Mouse (Mus musculus) gastrocnemius, adult 2 months (tissue): Measurements from ENCODE around the gene Sertm1. TPM values are rescaled to one million over a fixed set of nuclear protein-coding genes. Genes with fewer than 3 reads are reported as not detected.
A peak's percentile ranks its signal among the peaks of the same experiment; 100 is the strongest.

ENCODE experiments used
- DNase-seq: peaks from one replicate; pipeline ENCODE4 v3.0.0; 2022
- H3K27ac ChIP-seq: fragments of 200-600 bp; 2 replicates; pipeline ENCODE4 v1.8.1; 2022; ENCODE audit warnings: mild to moderate bottlenecking
- H3K4me3 ChIP-seq: fragments of 200-600 bp; 2 replicates; pipeline ENCODE4 v1.8.1; 2022; ENCODE audit warnings: mild to moderate bottlenecking, moderate library complexity
- CTCF ChIP-seq: fragments of 200-600 bp; IDR thresholded peaks from 2 replicates; pipeline ENCODE4 v1.8.1; 2022; ENCODE audit warnings: antibody characterized with exemption, mild to moderate bottlenecking, moderate library complexity
- intact Hi-C: fragments of 180-260 bp; cut with DNase I; formaldehyde crosslinking; loops from one replicate; pipeline ENCODE4 v1.15.1; 2025
- long read RNA-seq, 2 experiments: library from polyadenylated mRNA; stranded (forward); transcript quantifications; one replicate each; pipeline ENCODE4 v2.0.0; 2021
- total RNA-seq, 2 experiments: library from RNA; stranded (reverse); gene quantifications; 2 replicates each; pipeline ENCODE4 v1.2.3; 2021

Sertm1 gene
- total RNA-seq: not detected
- long read RNA-seq, experiment 1: 0 reads
- long read RNA-seq, experiment 2: 0 reads

DNA sequence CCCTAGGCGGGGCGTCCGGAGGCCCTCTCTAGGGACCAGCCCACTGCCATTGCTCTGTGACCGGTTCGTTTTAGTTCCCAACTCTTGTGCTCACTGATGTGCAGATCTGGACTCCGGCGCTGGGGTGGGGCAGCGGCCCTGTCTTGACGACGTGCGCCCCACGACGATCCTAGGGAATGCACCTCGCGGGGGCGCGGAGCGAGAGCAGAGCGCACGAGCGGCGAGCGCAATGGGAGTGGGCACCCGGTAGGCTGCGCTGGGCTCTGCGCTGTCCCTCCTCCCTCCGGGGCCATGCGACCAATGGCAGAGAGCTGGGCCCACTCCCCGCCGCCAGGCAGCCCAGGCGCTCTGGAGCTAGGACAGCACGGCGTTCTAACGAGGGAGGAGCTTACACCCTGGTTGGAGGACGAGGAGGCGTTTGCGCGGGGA lies at the start of gene Sertm1:
Gene Sertm1, minus strand, starts transcription at position 245 of the 429 bp plus-strand sequence.
- Histone ChIP-seq H3K4me3 (peak within 1 kb of the TSS; percentile 53), H3K27ac (no peak within 1 kb of the TSS)
- intact Hi-C loops: no loop called here
- peak; percentile 15 for DNase-seq
- TF ChIP-seq CTCF: no peak

DNA sequence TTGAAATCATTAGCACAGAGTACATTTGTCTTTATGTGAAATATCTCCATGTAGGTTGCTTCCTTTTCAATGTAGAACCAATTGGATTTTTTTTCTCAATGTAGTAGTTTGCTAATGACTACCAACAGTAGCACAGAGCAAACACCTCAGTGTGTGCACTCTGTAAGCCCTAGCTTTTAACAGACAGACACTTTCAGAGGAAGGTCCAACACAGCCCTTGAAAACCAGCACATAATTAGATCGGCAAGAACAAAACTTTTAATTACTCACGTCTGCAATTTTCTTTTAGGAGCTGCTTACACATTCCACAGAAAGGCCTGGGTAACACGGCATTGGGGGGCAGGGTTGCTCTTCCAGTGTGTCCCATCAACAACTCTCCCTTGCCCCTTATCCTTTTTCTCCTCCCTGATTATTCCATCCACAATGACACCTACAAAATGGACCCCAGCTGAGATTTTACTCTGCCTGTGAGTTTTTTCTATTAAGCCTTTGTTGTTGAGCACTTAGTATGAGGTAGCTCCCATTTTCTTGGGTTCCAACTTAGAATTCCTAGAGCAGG lies 49.3 kb upstream of the Sertm1 start:
- Histone ChIP-seq H3K4me3 (no peak overlapping the region), H3K27ac (no peak overlapping the region)
- intact Hi-C loops: no loop called here
- no peak for TF ChIP-seq CTCF
- DNase-seq: no peak

DNA sequence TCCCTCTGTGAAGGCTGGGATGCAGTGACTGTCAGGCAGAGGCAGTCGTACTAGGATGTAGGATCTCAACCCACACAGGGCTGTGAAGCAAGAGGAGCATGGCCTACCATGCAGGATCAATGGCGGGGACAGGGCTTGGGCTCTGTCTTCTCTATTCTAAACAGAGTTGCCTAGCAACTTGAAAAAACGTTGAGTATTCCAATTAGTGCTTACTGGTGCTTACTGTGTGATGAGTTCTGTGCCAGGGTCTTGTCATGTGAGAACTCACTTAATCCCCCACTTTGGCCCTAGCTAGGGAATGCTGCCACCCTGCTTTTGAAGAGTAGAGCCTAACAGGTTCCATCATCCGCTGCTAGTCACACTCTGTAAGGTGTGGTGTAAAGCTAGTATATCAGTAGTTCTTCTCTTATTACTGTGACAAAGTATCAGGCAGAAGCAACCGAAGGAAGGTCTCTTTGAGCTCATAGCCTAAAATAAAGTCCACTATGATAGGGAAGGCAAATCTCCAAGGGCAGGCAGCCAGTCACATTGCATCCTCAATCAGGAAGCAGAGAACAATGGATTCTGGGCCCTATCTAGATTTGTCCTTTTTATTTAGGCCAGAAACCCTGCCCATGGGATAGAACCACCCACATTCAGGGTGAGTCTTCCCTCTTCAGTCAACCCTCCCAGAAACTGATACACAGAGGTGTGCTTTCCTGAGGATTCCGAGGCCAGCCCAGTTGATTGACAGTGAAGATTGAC lies 27.6 kb upstream of the Sertm1 start:
- Histone ChIP-seq H3K4me3 (no peak overlapping the region), H3K27ac (no peak overlapping the region)
- intact Hi-C loops: no loop called here
- TF ChIP-seq CTCF: no peak
- DNase-seq: no peak

DNA sequence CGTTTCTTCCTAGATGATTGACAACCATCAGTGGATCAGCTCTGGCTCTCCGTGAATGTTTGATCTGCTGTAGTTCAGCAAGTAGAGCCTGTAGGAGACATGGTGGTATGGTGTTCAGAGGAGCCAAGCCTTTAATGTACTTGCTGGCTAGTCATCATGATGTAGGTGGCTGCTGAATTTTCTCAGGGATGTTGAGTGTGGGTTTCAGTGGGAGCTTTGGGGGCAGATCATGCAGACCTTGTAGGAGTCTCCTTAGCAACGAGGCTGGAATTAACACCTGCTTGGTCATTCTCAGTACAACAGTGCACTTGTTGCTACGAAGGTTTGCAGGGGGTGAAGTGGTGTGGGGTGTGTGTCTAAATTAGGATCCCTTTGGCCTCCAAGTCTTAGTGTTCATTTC lies 18.8 kb upstream of the Sertm1 start:
- no peak overlapping the region for H3K27ac ChIP-seq
- intact Hi-C loops: no loop called here
- no peak for TF ChIP-seq CTCF
- no peak for DNase-seq
- H3K4me3 ChIP-seq: no peak overlapping the region

DNA sequence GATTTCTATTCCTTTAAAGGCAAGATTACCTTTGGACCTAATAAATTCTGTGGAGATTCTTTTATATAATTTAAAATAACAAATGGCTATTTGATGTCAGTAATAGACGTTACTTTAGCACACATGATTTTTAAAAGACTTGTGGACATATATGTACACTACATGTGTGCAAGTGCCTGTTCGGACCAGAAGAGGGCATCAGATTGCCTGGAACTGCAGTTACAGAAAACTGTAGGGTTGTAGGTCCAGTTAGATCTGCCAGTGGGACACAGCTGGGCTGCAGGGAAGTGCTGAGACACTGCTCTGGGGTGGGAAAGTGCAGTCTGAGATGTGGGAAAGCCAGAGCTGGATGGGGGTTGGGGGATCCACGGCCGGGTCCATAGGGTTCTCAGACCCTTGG lies 16.9 kb upstream of the Sertm1 start:
- Histone ChIP-seq H3K4me3 (no peak overlapping the region), H3K27ac (no peak overlapping the region)
- TF ChIP-seq CTCF: no peak
- DNase-seq: no peak
- intact Hi-C loops: no loop called here

DNA sequence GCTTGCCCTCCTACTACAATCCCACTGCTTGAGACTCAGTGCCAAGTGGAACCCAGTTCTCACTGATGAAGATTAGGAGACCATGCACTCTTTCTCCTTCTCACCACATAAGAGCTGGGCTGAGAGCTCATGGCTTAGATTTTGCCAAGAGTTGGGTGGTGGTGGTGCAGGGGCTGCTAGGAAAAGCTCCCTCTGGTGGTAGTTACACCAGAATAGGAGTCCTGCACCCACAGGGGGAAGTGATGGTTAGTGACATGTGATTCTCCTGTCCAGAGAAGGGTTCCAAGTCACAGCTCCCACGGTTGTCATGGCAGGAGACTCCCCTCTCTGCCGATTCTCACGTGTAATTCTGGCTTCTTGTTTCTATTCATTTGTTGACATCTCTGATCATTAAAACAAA lies 4.7 kb upstream of the Sertm1 start:
- DNase-seq: no peak
- TF ChIP-seq CTCF: peak; percentile 4; the same call in 1 of the 2 replicates
- Histone ChIP-seq H3K27ac (no peak overlapping the region), H3K4me3 (no peak overlapping the region)
- intact Hi-C loops: no loop called here

DNA sequence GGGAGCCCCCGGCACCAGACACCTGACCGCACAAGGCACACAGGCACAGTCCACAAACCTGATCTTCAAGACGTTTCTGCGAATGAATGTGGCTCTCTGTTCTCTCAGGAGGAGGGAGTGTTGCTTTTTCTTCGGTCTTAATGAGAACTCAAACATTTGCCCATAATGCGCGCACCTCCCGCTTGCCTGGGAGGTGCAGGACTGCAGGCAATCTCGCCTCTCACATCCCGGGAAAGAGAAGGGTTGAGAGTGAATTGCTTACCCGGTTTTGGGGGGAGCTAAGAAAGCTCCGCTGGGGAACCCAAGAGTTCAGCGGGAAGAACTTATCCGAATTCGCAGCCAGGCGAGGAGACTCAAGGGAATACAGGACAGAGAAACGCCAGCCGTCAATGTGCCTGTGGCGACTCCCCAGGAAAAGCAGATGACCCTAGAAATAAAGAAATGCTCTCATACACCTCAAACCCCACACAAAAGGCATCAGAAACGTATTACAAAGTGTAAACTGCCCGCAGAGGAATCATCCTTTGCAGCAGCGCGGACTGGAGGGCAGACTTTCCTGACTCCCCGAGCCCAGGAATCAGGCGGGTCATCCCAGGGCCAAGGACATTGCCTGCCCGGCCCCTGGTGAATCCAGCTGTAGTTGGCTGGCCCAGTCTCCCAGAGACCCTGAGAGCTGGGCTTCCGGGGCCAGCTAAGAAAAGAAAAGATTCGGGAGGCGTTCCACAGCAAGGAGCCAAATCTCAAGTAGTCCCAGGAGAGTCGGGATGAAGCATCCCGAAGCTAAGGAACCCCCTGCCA lies 643 bp downstream of the Sertm1 start:
- TF ChIP-seq CTCF: no peak
- no peak for DNase-seq
- intact Hi-C loops: no loop called here
- H3K4me3 ChIP-seq: peak overlapping the region; percentile 53; the same call in 1 of the 2 replicates
- no peak overlapping the region for H3K27ac ChIP-seq

DNA sequence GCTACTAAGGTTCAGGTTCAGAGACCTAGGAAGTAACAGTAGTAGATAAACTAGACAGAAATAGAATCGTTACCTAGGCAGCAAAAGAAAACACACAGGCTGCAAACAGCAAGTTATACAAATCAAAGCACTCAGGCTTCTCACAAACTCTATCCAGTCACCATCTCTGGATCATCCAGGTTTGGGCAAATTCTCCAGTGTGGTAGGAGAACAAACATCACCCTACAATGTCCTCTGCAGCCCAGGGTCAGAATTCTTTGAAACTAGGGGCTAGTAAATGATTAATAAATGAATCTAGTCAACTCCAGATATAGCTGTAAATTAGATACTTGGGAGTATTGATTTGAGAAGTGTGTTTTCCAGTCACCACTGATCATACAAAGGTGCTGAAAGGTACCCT lies 6.8 kb downstream of the Sertm1 start:
- no peak overlapping the region for H3K4me3 ChIP-seq
- DNase-seq: no peak
- no peak for TF ChIP-seq CTCF
- no peak overlapping the region for H3K27ac ChIP-seq
- intact Hi-C loops: no loop called here

DNA sequence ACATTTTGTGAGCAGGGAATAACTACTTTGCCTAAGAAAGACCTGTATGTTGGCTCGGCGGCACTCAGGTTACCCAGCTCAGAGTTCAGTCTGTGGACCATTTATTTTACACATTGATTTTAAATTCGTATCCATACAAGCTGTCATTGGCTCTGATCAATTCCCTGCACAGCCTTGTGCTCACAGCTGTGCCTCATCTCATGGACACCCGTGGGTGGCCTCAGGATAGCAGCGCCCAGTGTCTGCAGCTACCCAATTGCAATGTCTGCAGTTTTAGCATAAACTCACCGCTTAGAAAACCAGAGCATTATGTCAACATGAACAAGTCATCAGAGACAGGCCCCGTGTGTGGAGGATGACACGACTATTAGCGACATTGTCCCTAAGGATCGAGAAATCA lies 17.7 kb downstream of the Sertm1 start:
- DNase-seq: no peak
- Histone ChIP-seq H3K4me3 (no peak overlapping the region), H3K27ac (no peak overlapping the region)
- no peak for TF ChIP-seq CTCF
- intact Hi-C loops: no loop called here

DNA sequence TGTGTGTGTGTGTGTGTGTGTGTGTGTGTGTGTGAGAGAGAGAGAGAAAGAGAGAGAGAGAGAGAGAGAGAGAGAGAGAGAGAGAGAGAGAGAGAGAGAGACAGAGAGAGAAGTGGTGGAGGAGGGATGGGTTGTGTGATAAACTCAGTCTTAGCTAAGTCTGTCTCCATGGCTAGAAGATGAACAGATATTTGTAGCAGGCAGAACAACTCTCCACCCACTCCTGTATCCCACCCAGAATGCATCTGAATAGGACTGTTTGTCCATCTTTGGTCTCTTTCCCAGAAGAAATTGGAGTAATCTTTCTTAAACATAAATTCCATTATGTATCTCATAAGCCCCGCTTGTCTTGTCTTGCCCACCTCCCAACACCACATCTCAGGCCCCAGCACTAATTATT lies 20.8 kb downstream of the Sertm1 start:
- no peak overlapping the region for H3K4me3 ChIP-seq
- H3K27ac ChIP-seq: no peak overlapping the region
- no peak for DNase-seq
- intact Hi-C loops: no loop called here
- TF ChIP-seq CTCF: no peak

DNA sequence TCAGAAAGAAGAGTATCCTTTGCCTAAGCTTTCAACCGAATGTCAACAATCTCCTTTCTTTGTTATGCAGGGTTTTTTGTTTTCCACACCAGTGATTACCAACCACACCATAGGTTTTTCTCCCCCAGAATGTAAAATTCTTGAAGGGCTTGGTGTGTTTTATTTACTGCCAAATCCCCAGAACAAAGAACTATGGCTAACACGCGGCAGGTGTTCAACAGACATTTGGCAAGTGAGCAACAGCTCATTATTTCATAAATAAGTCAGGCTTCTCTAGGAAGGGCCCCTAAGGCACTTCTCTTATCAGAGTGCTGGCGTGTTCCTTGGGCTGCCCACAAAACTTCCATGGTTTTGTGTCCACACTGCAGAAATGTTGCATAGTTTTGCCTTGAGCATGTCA lies 23.5 kb downstream of the Sertm1 start:
- intact Hi-C loops: no loop called here
- no peak for TF ChIP-seq CTCF

DNA sequence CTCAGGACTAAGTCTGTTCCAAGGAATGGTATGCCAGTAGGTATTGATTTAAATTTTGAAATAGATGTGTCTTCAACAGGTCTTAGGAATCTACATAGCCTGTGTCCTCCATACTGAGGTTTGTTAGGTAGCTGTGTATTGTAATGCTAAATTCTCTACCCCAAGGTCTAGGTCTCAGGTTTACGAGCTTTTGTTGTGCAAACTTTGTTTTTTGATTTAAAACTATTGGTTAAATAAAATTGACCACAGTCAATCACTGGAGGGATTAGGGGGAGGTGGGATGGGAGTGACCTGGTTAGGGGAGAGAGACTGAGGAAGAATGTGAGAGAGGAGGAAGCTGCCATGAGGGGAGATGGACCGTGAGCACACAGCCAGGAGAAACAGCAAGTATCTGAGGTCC lies 29.2 kb downstream of the Sertm1 start:
- intact Hi-C loops: no loop called here
- DNase-seq: no peak
- H3K4me3 ChIP-seq: no peak overlapping the region
- TF ChIP-seq CTCF: no peak
- H3K27ac ChIP-seq: no peak overlapping the region

More for the DNA sequence above, 23.5 kb downstream of the Sertm1 start:
- no peak for DNase-seq
- no peak overlapping the region for H3K4me3 ChIP-seq
- no peak overlapping the region for H3K27ac ChIP-seq

Other genes starting within 250 kb of the Sertm1 start
- 10 to 100 TPM in 1 of 2 experiments, 1 to 10 TPM in 1; 9.5 to 13.3 TPM for gene Supt20, start 223.1 kb downstream of the Sertm1 start, total RNA-seq
- gene Gm21958, start 201.5 kb downstream of the Sertm1 start, total RNA-seq: not detected
- gene Exosc8, start 180.5 kb downstream of the Sertm1 start, total RNA-seq: 10 to 100 TPM; 10.8 to 14.1 TPM
- gene Alg5, start 180.3 kb downstream of the Sertm1 start, total RNA-seq: 1 to 10 TPM; 7.4 TPM
- gene Smad9, start 160.3 kb downstream of the Sertm1 start, total RNA-seq: under 1 TPM; 0.20 to 0.26 TPM
- 10 to 100 TPM; 26.4 to 30.7 TPM for gene Rfxap, start 108.1 kb downstream of the Sertm1 start, total RNA-seq
- gene Ccna1, start 139.6 kb upstream of the Sertm1 start, total RNA-seq: not detected
- gene Spg20, start 196.2 kb upstream of the Sertm1 start, total RNA-seq: 10 to 100 TPM; 34.0 to 41.1 TPM
- gene Ccdc169, start 221.5 kb upstream of the Sertm1 start, total RNA-seq: under 1 TPM; 0.10 to 0.11 TPM